Mouse (Mus musculus): ENCODE results near the gene Slc25a30. TPM values are rescaled to one million over a fixed set of nuclear protein-coding genes. Genes with fewer than 3 reads are reported as not detected.

The Slc25a30 gene
- total RNA-seq, 1 experiment, result 5.1 TPM

GRCm38 (mm10) chr14:75713661-75714060 lies 73.2 kb downstream of the Slc25a30 start:
- H3K9me3 ChIP-seq (ENCODE audit: control insufficient read depth, insufficient read depth, low read depth, low read length), result no peaks in the 10 kb centered on the region
- H3K36me3 ChIP-seq (ENCODE audit: control insufficient read depth, insufficient read depth, low read length, poor library complexity, severe bottlenecking), result peaks cover 15% of the 10 kb centered on the region
- H3K4me1 ChIP-seq (ENCODE audit: control insufficient read depth in 2 of 2, insufficient read depth in 2 of 2, low read length in 2 of 2, poor library complexity in 1 of 2), result no peaks in the 10 kb centered on the region
- H3K4me3 ChIP-seq (ENCODE audit: insufficient read depth in 1 of 2, low read depth in 1 of 2, low read length in 2 of 2, poor library complexity in 1 of 2, severe bottlenecking in 1 of 2), result no peak overlapping the region
- H3K9ac ChIP-seq (ENCODE audit: insufficient read depth, low read depth, low read length, poor library complexity, severe bottlenecking), result no peak overlapping the region
- TF ChIP-seq ZNF384 (IDR thresholded peaks at IDR 0.05; ENCODE audit: low read depth, low read length), result no peak
- no peak for TF ChIP-seq ZC3H11A (IDR thresholded peaks at IDR 0.05; ENCODE audit: borderline replicate concordance, low read depth, low read length)
- no peak for TF ChIP-seq MAFK (IDR thresholded peaks at IDR 0.05; ENCODE audit: insufficient read depth, low read depth, low read length)
- TF ChIP-seq HCFC1 (IDR thresholded peaks at IDR 0.05; ENCODE audit: borderline replicate concordance, insufficient read depth, low read length), result no peak
- no peak for TF ChIP-seq CHD2 (IDR thresholded peaks at IDR 0.05; ENCODE audit: low read depth, low read length)
- DNase-seq (ENCODE audit: low read depth, low spot score), result no peak
- H3K27ac ChIP-seq (ENCODE audit: insufficient read depth, low read depth, low read length, poor library complexity, severe bottlenecking), result no peak overlapping the region
- in situ Hi-C loops (cut with MboI; ENCODE audit: low sequenced_read_pairs in 2 of 2, unreplicated experiment in 2 of 2), result no loop called here

DNA sequence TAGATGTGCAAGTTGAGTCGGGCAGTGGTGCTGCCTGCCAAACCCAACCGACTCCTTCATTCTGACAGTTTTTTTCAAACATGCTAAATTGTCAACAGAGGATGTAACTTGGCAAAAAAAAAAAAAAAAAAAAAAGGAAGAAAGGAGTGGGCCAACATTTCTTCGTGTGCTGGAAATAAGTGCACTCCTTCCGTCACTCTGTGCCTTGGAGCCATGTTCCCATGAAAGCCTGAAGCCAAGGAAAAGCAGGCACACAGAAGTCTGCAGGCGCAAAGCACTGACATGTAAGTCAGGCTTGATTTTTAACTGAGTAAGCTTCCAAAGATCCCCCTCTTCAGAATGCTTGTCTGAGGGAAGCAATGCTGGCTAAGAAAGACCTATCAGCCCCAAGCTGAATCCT lies 74.2 kb downstream of the Slc25a30 start:
- no peak overlapping the region for H3K9ac ChIP-seq (ENCODE audit: insufficient read depth, low read depth, low read length, poor library complexity, severe bottlenecking)
- TF ChIP-seq HCFC1 (IDR thresholded peaks at IDR 0.05; ENCODE audit: borderline replicate concordance, insufficient read depth, low read length) (no peak), ZNF384 (IDR thresholded peaks at IDR 0.05; ENCODE audit: low read depth, low read length) (no peak), ZC3H11A (IDR thresholded peaks at IDR 0.05; ENCODE audit: borderline replicate concordance, low read depth, low read length) (no peak)
- no peaks in the 10 kb centered on the region for H3K4me1 ChIP-seq (ENCODE audit: control insufficient read depth in 2 of 2, insufficient read depth in 2 of 2, low read length in 2 of 2, poor library complexity in 1 of 2)
- peaks cover 11% of the 10 kb centered on the region for H3K36me3 ChIP-seq (ENCODE audit: control insufficient read depth, insufficient read depth, low read length, poor library complexity, severe bottlenecking)
- DNase-seq (ENCODE audit: low read depth, low spot score), result no peak
- no peak overlapping the region for H3K27ac ChIP-seq (ENCODE audit: insufficient read depth, low read depth, low read length, poor library complexity, severe bottlenecking)
- in situ Hi-C loops (cut with MboI; ENCODE audit: low sequenced_read_pairs in 2 of 2, unreplicated experiment in 2 of 2), result no loop called here
- no peak overlapping the region for H3K4me3 ChIP-seq (ENCODE audit: insufficient read depth in 1 of 2, low read depth in 1 of 2, low read length in 2 of 2, poor library complexity in 1 of 2, severe bottlenecking in 1 of 2)
- no peaks in the 10 kb centered on the region for H3K9me3 ChIP-seq (ENCODE audit: control insufficient read depth, insufficient read depth, low read depth, low read length)

DNA sequence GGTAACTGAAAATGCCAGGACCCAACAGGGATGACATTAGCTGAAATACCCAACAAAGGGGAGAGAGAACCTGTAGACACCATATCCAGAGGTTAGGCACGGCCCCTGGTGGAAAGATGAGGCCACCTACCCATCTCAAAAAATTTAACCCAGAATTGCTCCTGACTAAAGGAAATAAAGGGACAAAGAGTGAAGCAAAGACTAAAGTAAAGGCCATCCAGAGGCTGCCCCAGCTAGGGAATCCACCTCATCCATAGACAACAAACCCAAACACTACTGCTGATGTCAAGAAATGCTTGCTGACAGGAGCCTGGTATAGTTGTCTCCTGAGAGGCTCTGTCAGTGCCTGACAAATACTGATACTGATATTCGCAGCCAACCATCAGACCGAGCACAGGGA lies 75.1 kb downstream of the Slc25a30 start:
- H3K36me3 ChIP-seq (ENCODE audit: control insufficient read depth, insufficient read depth, low read length, poor library complexity, severe bottlenecking), result peaks cover 6% of the 10 kb centered on the region
- no peaks in the 10 kb centered on the region for H3K9me3 ChIP-seq (ENCODE audit: control insufficient read depth, insufficient read depth, low read depth, low read length)
- in situ Hi-C loops (cut with MboI; ENCODE audit: low sequenced_read_pairs in 2 of 2, unreplicated experiment in 2 of 2), result no loop called here
- no peaks in the 10 kb centered on the region for H3K4me1 ChIP-seq (ENCODE audit: control insufficient read depth in 2 of 2, insufficient read depth in 2 of 2, low read length in 2 of 2, poor library complexity in 1 of 2)
- no peak for DNase-seq (ENCODE audit: low read depth, low spot score)
- H3K4me3 ChIP-seq (ENCODE audit: insufficient read depth in 1 of 2, low read depth in 1 of 2, low read length in 2 of 2, poor library complexity in 1 of 2, severe bottlenecking in 1 of 2), result no peak overlapping the region
- no peak for TF ChIP-seq MAFK (IDR thresholded peaks at IDR 0.05; ENCODE audit: insufficient read depth, low read depth, low read length)
- no peak for TF ChIP-seq HCFC1 (IDR thresholded peaks at IDR 0.05; ENCODE audit: borderline replicate concordance, insufficient read depth, low read length)
- TF ChIP-seq ZNF384 (IDR thresholded peaks at IDR 0.05; ENCODE audit: low read depth, low read length), result no peak
- TF ChIP-seq ZC3H11A (IDR thresholded peaks at IDR 0.05; ENCODE audit: borderline replicate concordance, low read depth, low read length), result no peak
- TF ChIP-seq CHD2 (IDR thresholded peaks at IDR 0.05; ENCODE audit: low read depth, low read length), result no peak
- no peak overlapping the region for H3K27ac ChIP-seq (ENCODE audit: insufficient read depth, low read depth, low read length, poor library complexity, severe bottlenecking)
- H3K9ac ChIP-seq (ENCODE audit: insufficient read depth, low read depth, low read length, poor library complexity, severe bottlenecking), result no peak overlapping the region

Other genes starting within 250 kb of the Slc25a30 start
- not detected in 2 replicates for gene Spert, start 193.9 kb downstream of the Slc25a30 start, total RNA-seq (2012; rRNA removed)
- not detected in 2 replicates for gene Erich6b, start 144.8 kb downstream of the Slc25a30 start, total RNA-seq (2012; rRNA removed)
- gene Cog3, start 32.5 kb downstream of the Slc25a30 start, total RNA-seq (2012; rRNA removed), result 11.2 and 16.4 TPM in 2 replicates
- gene Tpt1, start 58.1 kb upstream of the Slc25a30 start, total RNA-seq (2012; rRNA removed), result 592 and 613 TPM in 2 replicates
- 0.09 and 0.16 TPM in 2 replicates for gene Kctd4, start 168.0 kb upstream of the Slc25a30 start, total RNA-seq (2012; rRNA removed)
- 23.2 and 25.5 TPM in 2 replicates for gene Gtf2f2, start 223.8 kb upstream of the Slc25a30 start, total RNA-seq (2012; rRNA removed)